Mouse (Mus musculus) C2C12 (cell line): ENCODE results near the gene Mus81. TPM values are rescaled to one million over a fixed set of nuclear protein-coding genes. Genes with fewer than 3 reads are reported as not detected.
"Not testable (repeated sequence)": the region's sequence is repeated elsewhere in the genome, so short reads cannot be mapped to it uniquely, and the experiment has no call there.

ENCODE experiments used
- H3K27me3 ChIP-seq: one replicate; pipeline ENCODE4 v1.6.1; 2011; ENCODE audit not compliant: control insufficient read depth, insufficient read depth, insufficient read length
- H3K36me3 ChIP-seq: one replicate; pipeline ENCODE4 v1.6.1; 2011; ENCODE audit not compliant: control insufficient read depth, insufficient read depth
- H3K4me3 ChIP-seq: one replicate; pipeline ENCODE4 v1.5.1; 2011; ENCODE audit warnings: mild to moderate bottlenecking, control low read depth; ENCODE audit not compliant: poor library complexity, insufficient read depth, severe bottlenecking
- H3K79me2 ChIP-seq: one replicate; pipeline ENCODE4 v1.6.1; 2011; ENCODE audit not compliant: control insufficient read depth, insufficient read depth
- H3K79me3 ChIP-seq: one replicate; pipeline ENCODE4 v1.6.1; 2011; ENCODE audit warnings: low read depth, control low read depth
- H3ac ChIP-seq: one replicate; pipeline ENCODE3; 2011; ENCODE audit warnings: low read depth; ENCODE audit not compliant: control insufficient read depth, insufficient read length
- CEBPB ChIP-seq: IDR thresholded peaks from one replicate; pipeline ENCODE4 v1.6.1; 2011; ENCODE audit warnings: low read depth, mild to moderate bottlenecking, control low read depth, moderate library complexity
- CTCF ChIP-seq: IDR thresholded peaks from one replicate; pipeline ENCODE4 v1.5.1; 2011; ENCODE audit not compliant: control insufficient read depth, insufficient read depth, insufficient read length
- FOSL1 ChIP-seq: IDR thresholded peaks from one replicate; pipeline ENCODE4 v1.8.0; 2011; ENCODE audit warnings: mild to moderate bottlenecking, low read length; ENCODE audit not compliant: poor library complexity, insufficient read depth, severe bottlenecking
- MAX ChIP-seq: IDR thresholded peaks from one replicate; pipeline ENCODE4 v1.6.1; 2011; ENCODE audit warnings: mild to moderate bottlenecking, control low read depth
- MYOD1 ChIP-seq: IDR thresholded peaks from one replicate; pipeline ENCODE4 v1.6.1; 2011; ENCODE audit warnings: low read depth; ENCODE audit not compliant: control insufficient read depth, insufficient read length
- MYOG ChIP-seq: IDR thresholded peaks from one replicate; pipeline ENCODE4 v1.6.1; 2011; ENCODE audit not compliant: control insufficient read depth, insufficient read length; ENCODE audit errors: extremely low read depth
- USF1 ChIP-seq: IDR thresholded peaks from one replicate; pipeline ENCODE4 v1.6.1; 2011; ENCODE audit warnings: low read depth, mild to moderate bottlenecking, control low read depth, moderate library complexity
- polyA plus RNA-seq: library from polyadenylated mRNA; unstranded; fragments of >200 nt; fragmentation: generic; extraction: Trizol; gene quantifications from one replicate; pipeline ENCODE4 v1.2.1, GENCODE M21; 2012; ENCODE audit warnings: missing spikeins

Gene Mus81
- polyA plus RNA-seq, 1 experiment: 50.3 TPM

DNA sequence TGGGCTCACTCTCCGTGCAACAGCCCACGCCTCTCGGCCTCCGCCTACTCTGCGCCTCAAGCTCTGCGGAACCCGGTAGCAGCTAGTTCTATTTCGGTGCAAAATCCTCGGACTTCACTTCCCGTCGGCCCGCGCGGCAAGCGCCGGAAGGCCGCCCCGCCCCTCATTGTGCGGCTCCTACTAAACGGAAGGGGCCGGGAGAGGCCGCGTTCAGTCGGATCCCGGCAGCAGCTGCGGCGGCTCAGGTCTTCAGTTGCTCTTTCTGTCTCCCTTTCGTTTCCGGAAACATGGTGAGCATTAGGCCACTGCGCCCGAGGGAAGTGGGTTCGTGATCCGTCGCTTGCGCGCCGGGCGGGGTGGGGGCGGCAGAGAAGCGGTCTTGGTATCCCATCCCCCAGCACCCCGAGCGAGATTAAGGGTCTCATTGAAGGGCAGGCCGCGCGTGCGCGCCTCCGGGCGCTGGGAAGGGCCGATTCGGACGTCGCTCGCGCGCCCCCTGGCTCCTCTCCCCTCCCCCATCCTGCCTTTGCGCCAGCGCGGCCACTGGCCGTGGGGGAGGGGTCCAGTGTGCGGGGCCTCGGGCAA, 2.2 kb upstream of the Mus81 start, which contains the start of gene Cfl1:
TSS of gene Cfl1 (plus strand) at position 143 of the 585 bp plus-strand sequence.
- H3K27me3 ChIP-seq: no peaks in the 10 kb centered on the region
- no peak for TF ChIP-seq MYOG
- no peak for TF ChIP-seq USF1
- peak; percentile 47 for TF ChIP-seq MAX
- no peak for TF ChIP-seq MYOD1
- TF ChIP-seq FOSL1: no peak
- TF ChIP-seq CTCF: no peak
- H3K36me3 ChIP-seq: peaks cover 44% of the 10 kb centered on the region

DNA sequence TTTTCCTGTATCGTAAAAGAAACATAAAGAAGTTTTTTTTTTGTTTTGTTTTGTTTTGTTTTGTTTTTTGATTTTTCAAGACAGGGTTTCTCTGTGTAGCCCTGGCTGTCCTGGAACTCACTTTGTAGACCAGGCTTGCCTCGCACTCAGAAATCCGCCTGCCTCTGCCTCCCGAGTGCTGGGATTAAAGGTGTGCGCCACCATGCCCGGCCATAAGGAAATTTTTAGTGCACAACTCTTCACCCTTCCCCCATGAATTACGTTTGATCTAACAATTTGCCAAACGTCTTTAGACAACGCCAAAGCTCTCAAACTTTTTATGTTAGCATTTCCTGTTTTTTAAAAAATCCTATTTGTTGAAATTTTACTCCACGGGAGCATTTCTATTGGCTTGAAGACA, 1.5 kb upstream of the Mus81 start:
- Histone ChIP-seq H3K36me3 (peaks cover 43% of the 10 kb centered on the region), H3K79me3 (peaks cover 39% of the 10 kb centered on the region), H3K79me2 (peaks cover 64% of the 10 kb centered on the region)
- not testable (repeated sequence) for H3K4me3 ChIP-seq, H3K27me3 ChIP-seq, H3ac ChIP-seq

More for the DNA sequence above, 2.2 kb upstream of the Mus81 start, which contains the start of gene Cfl1:
- H3K4me3 ChIP-seq: peak within 1 kb of the TSS; percentile 98
- H3ac ChIP-seq: peak within 1 kb of the TSS; percentile 80
- peaks cover 39% of the 10 kb centered on the region for H3K79me3 ChIP-seq
- H3K79me2 ChIP-seq: peaks cover 65% of the 10 kb centered on the region

DNA sequence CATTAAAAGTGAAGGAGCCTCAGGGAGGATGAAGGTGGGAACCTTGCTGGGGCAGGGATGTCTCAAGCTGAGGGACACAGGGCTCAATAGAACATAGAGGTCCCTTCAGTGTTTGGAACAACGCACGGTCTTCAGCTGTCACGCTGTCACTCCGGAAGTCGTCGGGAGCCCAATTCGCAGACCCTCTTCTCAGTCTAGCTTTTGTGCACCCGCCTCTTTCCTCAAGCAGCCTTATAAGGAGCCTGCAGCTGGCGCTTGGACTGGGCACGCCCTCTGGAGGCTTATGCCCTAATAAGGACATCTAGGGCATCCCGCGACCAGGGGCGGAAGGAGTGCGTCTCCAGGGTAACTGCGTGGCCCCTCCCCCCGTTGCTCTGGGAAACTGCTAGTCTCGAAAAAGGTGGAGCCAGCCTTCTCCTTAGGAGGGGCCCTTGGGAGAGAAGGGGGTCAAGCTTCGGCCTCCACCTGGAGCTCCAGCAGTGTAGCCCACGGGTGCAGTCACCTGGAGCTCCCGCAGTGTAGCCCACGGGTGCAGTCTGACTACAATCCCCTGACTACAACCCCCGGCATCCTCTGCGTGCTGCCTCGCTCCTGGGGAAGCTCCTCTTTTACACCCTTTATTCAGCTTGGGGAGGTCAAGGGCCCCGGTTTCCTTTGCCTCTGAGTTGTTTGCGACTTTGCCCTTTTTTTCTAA, 823 bp upstream of the Mus81 start:
- TF ChIP-seq CEBPB (no peak), USF1 (no peak), FOSL1 (no peak), MAX (no peak), CTCF (no peak), MYOD1 (peak; percentile 67)
- H3K4me3 ChIP-seq: peak overlapping the region; percentile 27
- no peaks in the 10 kb centered on the region for H3K27me3 ChIP-seq
- H3K36me3 ChIP-seq: peaks cover 43% of the 10 kb centered on the region
- peaks cover 35% of the 10 kb centered on the region for H3K79me3 ChIP-seq
- H3ac ChIP-seq: peak overlapping the region; percentile 67
- H3K79me2 ChIP-seq: peaks cover 57% of the 10 kb centered on the region

DNA sequence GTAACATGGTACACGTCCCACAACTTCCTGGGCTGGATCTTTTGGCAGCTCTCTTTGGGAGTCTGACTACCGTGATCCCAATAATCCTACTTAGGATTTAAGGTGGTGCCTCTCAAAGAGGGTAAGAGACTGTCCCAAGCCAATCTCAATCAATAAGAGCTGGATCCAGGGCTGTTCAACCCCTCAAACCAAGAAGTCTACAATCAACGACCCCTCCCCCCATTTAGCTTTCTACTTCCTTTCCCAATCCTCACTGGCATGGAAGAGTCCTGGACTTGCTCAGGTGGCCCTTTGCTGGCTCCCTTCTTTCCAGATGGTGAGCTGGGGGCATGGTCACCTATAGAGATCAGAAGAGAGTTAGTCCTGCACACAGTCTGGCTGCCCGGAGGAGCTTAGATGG, 1.4 kb downstream of the Mus81 start:
- H3K79me2 ChIP-seq: peaks cover 34% of the 10 kb centered on the region
- no peak for TF ChIP-seq CTCF
- TF ChIP-seq FOSL1: no peak
- no peak for TF ChIP-seq USF1
- TF ChIP-seq MYOD1: no peak
- no peak for TF ChIP-seq MAX
- H3K27me3 ChIP-seq: no peaks in the 10 kb centered on the region
- peak overlapping the region; percentile 27 for H3ac ChIP-seq
- no peak overlapping the region for H3K4me3 ChIP-seq
- peaks cover 14% of the 10 kb centered on the region for H3K79me3 ChIP-seq
- peaks cover 42% of the 10 kb centered on the region for H3K36me3 ChIP-seq

DNA sequence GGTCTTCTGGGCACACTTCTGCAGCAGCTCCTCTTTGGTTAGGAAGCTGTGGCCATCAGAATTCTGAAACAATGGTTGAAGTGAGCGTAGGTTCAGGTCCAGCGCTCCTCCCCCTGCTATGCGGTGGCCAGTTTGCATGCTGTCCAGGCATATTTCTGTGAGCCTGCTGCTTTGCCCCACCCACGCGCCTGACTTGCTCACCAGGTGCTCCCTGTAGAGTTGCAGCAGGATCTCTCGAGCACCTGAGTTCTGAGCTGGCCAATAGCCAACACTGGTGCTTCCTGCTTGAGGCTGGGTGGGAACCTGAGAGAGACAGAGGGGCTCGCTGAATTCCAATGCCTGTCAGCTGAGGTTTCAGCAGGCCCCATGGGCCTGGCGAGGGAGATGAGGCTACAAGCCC, 1.9 kb downstream of the Mus81 start:
- TF ChIP-seq CEBPB (no peak), USF1 (no peak), MYOD1 (no peak), MAX (no peak), CTCF (no peak), MYOG (no peak), FOSL1 (no peak)
- Histone ChIP-seq H3K79me2 (peaks cover 30% of the 10 kb centered on the region), H3ac (no peak overlapping the region), H3K36me3 (peaks cover 43% of the 10 kb centered on the region), H3K4me3 (no peak overlapping the region), H3K79me3 (peaks cover 9% of the 10 kb centered on the region), H3K27me3 (no peaks in the 10 kb centered on the region)

DNA sequence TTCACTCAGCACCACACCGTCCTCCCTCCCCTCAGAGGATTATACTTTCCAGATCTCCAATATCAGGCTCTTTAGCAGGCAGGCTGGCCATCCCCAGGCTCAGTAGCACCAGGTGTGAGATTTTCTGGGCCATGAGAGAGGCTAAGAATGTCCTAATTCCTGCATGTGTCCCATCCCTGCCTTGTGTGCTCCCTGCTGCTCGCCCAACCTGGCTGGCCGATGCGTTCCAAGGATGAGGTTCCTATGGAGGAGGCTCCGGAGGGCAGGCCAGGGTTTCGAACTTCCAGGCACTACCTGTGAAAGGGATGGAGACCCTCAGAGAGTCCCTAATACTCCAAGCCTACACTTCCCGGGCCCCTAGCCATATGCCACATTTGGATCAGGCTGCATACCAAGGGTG, 2.4 kb downstream of the Mus81 start:
- Histone ChIP-seq H3K27me3 (no peaks in the 10 kb centered on the region), H3K79me3 (peaks cover 4% of the 10 kb centered on the region), H3K36me3 (peaks cover 47% of the 10 kb centered on the region), H3K4me3 (no peak overlapping the region), H3ac (no peak overlapping the region), H3K79me2 (peaks cover 25% of the 10 kb centered on the region)
- no peak for TF ChIP-seq MYOD1
- no peak for TF ChIP-seq MYOG
- no peak for TF ChIP-seq MAX
- TF ChIP-seq USF1: no peak
- TF ChIP-seq CTCF: no peak
- no peak for TF ChIP-seq CEBPB
- no peak for TF ChIP-seq FOSL1
